Mouse (Mus musculus): ENCODE measurements around the gene Fbxo36.

Gene Fbxo36

GRCm38 (mm10) chr1:84899156-84899555 lies 59.5 kb downstream of the Fbxo36 start:
- TF ChIP-seq GATA4 (IDR thresholded peaks at IDR 0.05; ENCODE audit: insufficient replicate concordance, low read length): no peak

- TF ChIP-seq GATA4 (IDR thresholded peaks at IDR 0.05; ENCODE audit: insufficient replicate concordance, low read length): no peak
These were observed 64.8 kb downstream of the Fbxo36 start for GRCm38 (mm10) chr1:84904467-84904866.

GRCm38 (mm10) chr1:84910177-84910804 lies 70.7 kb downstream of the Fbxo36 start:
- no peak for TF ChIP-seq GATA4 (IDR thresholded peaks at IDR 0.05; ENCODE audit: insufficient replicate concordance, low read length)

GRCm38 (mm10) chr1:84912571-84912970 lies 72.9 kb downstream of the Fbxo36 start:
- TF ChIP-seq GATA4 (IDR thresholded peaks at IDR 0.05; ENCODE audit: insufficient replicate concordance, low read length): no peak

- no peak for TF ChIP-seq GATA4 (IDR thresholded peaks at IDR 0.05; ENCODE audit: insufficient replicate concordance, low read length)
These were observed 75.4 kb downstream of the Fbxo36 start for GRCm38 (mm10) chr1:84915010-84915409.

GRCm38 (mm10) chr1:84918865-84919264 lies 79.2 kb downstream of the Fbxo36 start:
- TF ChIP-seq GATA4 (IDR thresholded peaks at IDR 0.05; ENCODE audit: insufficient replicate concordance, low read length): no peak

- no peak for TF ChIP-seq GATA4 (IDR thresholded peaks at IDR 0.05; ENCODE audit: insufficient replicate concordance, low read length)
These were observed 83.8 kb downstream of the Fbxo36 start for GRCm38 (mm10) chr1:84923432-84923831.

GRCm38 (mm10) chr1:84924134-84924533 lies 84.5 kb downstream of the Fbxo36 start:
- TF ChIP-seq GATA4 (IDR thresholded peaks at IDR 0.05; ENCODE audit: insufficient replicate concordance, low read length): no peak

- 0 out of 2 replicates have a peak, but pooled peaks have one; percentile 32 for TF ChIP-seq GATA4 (IDR thresholded peaks at IDR 0.05; ENCODE audit: insufficient replicate concordance, low read length)
These were observed 86.0 kb downstream of the Fbxo36 start for GRCm38 (mm10) chr1:84925599-84925998.

GRCm38 (mm10) chr1:84933472-84934150 lies 94.0 kb downstream of the Fbxo36 start:
- TF ChIP-seq GATA4 (IDR thresholded peaks at IDR 0.05; ENCODE audit: insufficient replicate concordance, low read length): no peak

GRCm38 (mm10) chr1:84934151-84934502 lies 94.5 kb downstream of the Fbxo36 start:
- TF ChIP-seq GATA4 (IDR thresholded peaks at IDR 0.05; ENCODE audit: insufficient replicate concordance, low read length): no peak

- no peak for TF ChIP-seq GATA4 (IDR thresholded peaks at IDR 0.05; ENCODE audit: insufficient replicate concordance, low read length)
These were observed 95.1 kb downstream of the Fbxo36 start, which contains the start of gene Slc16a14 for GRCm38 (mm10) chr1:84934503-84935333. Gene Slc16a14 (minus strand): TSS chr1:84935134.

- TF ChIP-seq GATA4 (IDR thresholded peaks at IDR 0.05; ENCODE audit: insufficient replicate concordance, low read length): no peak
These were observed 96.0 kb downstream of the Fbxo36 start for GRCm38 (mm10) chr1:84935668-84936067.

GRCm38 (mm10) chr1:84936716-84937510 lies 97.3 kb downstream of the Fbxo36 start:
- no peak for TF ChIP-seq GATA4 (IDR thresholded peaks at IDR 0.05; ENCODE audit: insufficient replicate concordance, low read length)

- no peak for TF ChIP-seq GATA4 (IDR thresholded peaks at IDR 0.05; ENCODE audit: insufficient replicate concordance, low read length)
These were observed 99.8 kb downstream of the Fbxo36 start for GRCm38 (mm10) chr1:84939466-84939865.

Data from liver, adult (tissue).